Mouse (Mus musculus) urinary bladder, postnatal 10 days (tissue): ENCODE measurements around the gene Tfe3.
A peak's percentile ranks its signal among the peaks of the same experiment; 100 is the strongest.
"Not testable (repeated sequence)": the region's sequence is repeated elsewhere in the genome, so short reads cannot be mapped to it uniquely, and the experiment has no call there.

Experiments
- DNase-seq: peaks from one replicate; pipeline ENCODE4 v3.0.0; 2022; ENCODE audit warnings: low spot score

Gene Tfe3

GRCm38 (mm10) chrX:7762137-7762920, at the start of gene Tfe3:
Gene Tfe3, plus strand, starts transcription at chrX:7762560.
- DNase-seq, result peak; percentile 54

GRCm38 (mm10) chrX:7713764-7714134, 48.6 kb upstream of the Tfe3 start:
- DNase-seq, result not testable (repeated sequence)

DNA sequence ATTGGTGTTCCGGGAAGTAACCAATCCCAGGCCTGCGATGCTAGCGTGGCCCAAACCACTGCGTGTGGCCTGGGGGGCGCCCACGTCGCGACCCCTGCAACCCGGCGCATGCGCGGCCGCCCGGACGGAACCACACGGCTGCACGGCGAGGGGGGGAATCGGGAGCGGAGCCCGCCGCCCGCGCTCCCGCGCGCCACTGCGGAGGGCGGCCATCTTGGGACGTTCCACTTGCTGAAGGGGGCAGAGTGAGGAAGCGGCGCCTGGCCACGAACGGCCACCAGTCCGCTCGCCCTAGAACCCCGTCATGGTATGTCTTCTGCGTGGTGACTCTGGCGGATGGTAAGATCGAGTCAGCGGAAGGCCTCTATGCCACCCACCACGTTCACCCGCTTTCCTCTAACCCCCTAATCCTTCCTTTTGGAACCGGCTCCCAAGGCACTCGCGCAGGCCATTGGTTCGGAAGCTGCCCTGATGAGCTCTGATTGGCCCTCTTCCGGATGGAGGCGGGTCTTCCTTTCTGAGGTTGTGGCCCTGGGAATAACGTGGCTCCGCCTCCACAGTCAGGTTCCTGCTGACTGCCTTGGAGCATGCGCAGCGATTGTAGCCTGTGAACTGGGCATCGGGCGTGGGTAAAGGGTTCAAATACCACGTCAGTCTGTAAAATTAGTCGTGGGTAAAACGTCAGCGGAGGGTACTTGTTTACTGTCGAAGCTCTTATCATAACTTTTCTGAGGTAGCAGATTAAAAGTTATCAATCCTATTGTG, 48.0 kb upstream of the Tfe3 start, which contains the start of gene Wdr45:
TSS of gene Wdr45 (plus strand) at position 199 of the 765 bp plus-strand sequence.
- peak; percentile 59 for DNase-seq

DNA sequence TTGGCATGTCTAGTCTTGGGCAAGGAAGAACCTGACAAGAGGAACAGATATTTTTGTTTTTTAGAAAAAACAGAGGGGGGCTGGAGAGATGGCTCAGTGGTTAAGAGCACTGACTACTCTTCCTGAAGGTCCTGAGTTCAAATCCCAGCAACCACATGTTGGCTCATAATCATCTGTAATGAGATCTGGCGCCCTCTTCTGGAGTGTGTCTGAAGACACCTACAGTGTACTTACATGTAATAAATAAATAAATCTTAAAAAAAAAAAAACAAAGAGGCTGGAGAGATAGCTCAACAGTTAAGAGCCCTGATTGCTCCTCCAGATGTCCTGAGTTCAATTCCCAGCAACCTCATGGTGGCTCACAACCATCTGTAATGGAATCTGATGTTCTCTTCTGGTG, 46.3 kb upstream of the Tfe3 start:
- not testable (repeated sequence) for DNase-seq

DNA sequence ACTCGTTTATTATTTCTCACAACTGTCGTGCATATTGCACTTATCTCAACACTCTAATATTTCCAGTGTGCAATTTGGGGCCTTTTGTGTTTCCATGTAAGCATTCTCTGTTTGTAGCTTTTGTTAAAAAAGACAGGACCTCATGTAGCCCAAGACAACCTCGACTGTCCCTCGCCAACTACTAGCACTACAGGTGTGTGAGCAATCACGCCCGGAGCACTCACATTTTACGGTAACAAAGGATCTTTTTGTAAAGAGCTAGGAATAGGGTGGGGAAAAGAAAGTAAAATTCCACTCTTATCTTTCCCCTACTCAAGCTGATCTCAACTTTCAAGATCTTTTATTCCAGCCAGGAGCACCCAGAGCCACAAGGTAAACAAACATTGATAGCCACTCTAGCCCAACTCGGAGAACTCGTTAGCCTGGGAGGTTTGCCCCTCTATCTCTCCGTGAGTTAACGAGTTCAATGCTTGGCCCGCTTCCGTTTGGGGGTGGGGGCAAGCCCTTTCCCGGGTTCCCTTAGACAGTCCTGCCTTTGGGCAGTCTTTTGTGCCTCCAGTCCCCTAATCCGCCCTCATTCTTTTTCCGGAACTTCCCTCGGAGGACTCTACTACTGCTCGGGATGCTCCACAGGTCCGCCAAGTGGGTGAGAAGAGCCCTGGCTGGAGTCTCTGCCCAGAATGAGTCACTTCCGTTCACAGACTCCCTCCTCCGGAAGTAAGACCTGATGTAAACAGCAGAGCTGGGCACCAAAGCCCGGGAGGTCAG, 40.7 kb upstream of the Tfe3 start, which contains the start of gene Gm45208:
TSS of gene Gm45208 (plus strand) at position 732 of the 768 bp plus-strand sequence.
- peak; percentile 14 for DNase-seq

DNA sequence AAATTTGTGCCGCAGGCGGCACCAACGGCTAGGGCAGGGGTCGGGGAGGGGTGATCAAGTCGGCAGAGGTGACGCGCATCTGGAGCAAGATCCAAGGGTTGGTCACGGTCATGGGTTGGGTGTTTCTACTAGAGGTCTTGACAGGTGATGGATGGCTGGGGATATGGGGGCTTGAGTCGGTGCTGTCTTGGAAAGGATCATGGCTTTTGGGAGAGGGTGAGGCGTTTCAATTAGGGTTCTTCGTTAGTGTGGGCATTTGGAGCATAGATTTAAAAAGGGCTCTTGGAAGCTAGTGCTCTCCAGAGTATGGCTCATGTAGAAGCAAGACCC, 40.1 kb upstream of the Tfe3 start:
- no peak for DNase-seq

DNA sequence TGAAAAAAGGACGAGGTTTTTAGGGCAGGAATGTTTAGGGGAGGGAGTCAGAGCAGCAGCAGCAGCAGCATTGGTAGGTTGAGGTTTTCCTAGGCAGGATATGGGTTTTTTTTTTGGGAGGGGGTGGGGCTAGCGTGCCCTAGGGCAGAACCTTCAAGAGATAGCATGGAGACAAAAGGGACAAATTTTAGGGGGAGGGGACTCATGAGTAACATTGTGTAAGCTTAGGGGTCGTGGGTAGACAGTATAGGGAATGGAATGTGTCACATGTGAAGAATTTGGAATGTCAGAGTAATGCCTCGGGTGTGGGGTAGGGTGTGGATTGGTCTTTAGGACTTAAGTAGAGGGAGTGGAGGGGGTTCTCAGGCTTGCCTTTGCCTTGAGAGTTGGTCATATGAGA, 39.7 kb upstream of the Tfe3 start:
- DNase-seq, result no peak

DNA sequence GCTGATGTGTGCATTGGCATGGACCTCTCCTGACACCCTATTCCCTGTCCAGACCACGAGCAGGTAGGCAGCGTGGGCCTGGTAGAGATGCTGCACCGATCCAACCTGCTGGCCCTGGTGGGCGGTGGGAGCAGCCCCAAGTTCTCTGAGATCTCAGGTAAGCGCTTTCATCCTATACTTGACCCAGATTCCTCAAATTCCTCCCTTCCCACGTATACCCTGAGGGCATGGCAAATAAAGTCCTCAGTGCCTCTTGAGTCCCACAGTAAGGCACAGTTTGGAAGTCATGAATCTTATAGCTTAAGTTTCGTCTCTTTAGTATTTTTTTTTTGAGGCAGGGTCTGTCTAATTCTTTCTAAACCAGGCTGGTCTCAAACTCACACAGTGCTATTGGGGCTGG, 38.2 kb upstream of the Tfe3 start:
- DNase-seq, result no peak

GRCm38 (mm10) chrX:7725841-7726240, 36.5 kb upstream of the Tfe3 start:
- DNase-seq, result no peak

DNA sequence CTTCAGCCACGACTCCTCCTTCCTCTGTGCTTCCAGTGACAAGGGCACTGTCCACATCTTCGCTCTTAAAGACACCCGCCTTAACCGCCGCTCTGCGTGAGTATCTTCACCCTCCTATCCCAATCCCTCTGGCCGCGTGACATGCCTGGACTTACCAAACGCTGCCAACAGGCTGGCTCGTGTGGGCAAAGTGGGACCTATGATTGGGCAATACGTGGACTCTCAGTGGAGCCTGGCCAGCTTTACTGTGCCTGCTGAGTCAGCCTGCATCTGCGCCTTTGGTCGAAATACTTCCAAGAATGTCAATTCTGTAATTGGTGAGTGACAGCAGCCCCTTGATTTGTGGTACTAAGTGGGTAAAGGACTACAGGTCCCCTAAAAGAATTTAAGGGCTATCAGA, 35.2 kb upstream of the Tfe3 start:
- no peak for DNase-seq

DNA sequence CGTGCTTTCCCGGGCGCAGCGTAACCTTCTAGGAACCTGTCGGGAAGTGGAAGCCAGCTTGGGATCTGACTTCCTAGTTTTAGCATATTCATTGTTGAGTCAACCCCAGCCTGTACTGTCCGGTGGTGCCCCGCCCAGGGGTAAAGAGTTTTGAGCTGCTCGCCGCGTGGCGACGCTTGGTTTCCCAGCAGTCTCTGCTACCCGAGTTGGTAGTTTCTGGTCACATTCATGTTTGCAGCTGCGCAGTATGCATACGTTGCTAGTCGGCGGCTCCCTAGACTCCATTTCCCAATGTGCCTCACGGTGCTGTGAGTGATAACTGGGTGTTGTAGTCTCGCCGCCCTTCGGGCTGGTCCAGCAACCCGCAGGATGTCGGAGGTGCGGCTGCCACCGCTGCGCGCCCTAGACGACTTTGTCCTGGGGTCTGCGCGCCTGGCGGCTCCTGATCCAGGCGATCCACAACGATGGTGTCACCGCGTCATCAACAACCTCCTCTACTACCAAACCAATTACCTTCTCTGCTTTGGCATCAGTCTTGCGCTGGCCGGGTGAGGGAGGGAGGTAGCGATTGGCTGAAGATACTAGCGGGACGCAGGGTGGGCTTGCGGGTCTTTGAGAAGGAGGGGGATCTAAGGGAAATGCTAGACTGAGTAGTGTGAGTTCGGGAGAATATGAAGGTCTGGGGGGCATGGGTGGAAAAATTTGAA, 34.0 kb upstream of the Tfe3 start, which contains the start of gene Praf2:
TSS of gene Praf2 (plus strand) at position 225 of the 707 bp plus-strand sequence.
- no peak for DNase-seq

DNA sequence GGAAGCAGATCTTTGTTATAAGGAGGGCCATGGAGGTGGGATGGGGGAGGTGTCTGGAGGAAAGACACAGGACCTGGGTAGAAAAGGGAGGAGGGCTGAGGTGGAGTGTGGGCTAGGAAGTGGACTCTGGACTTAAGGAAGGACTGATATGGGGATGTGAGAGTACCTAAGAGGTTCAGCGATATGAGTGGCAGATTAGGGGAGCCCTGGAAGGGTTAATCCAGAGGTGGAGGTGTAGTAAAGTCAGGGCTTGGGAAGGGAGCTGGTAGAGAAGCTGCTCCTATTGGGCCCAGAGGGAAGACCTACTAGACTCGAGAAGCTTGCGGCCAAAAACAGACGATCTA, 33.5 kb upstream of the Tfe3 start:
- no peak for DNase-seq

DNA sequence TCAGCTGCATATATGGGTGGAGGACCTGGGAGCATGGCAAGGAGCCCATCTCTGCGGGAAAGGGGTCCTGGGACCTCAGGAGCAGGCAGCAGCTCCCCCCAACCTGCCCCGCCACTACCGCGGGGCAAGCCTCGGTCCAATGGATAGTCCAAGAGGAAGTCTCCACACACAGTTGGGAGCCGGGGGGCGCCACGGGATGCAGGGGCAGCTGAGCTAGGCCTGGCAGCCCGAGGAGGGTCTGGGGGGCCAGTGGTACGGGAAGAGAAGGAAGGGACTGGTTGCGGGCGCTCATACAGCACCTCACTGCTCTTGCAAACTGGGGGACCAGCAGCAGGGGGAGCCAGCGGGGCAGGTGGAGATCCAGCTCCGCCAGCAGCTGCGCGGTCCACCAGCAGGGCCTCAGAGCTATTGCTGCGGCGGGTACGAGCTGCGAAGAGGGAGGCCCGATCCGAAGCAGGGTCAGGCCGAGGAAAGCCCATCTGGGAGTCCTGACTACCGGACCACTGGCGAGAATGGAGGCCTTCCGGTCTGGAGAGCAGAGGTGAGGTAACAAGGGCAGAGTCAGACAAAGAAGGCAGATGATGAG, 28.7 kb upstream of the Tfe3 start:
- no peak for DNase-seq

GRCm38 (mm10) chrX:7739336-7740081, 22.9 kb upstream of the Tfe3 start:
- no peak for DNase-seq

GRCm38 (mm10) chrX:7740082-7740819, 22.1 kb upstream of the Tfe3 start:
- no peak for DNase-seq

- no peak for DNase-seq
Measured at GRCm38 (mm10) chrX:7741103-7741502, 21.3 kb upstream of the Tfe3 start.

- DNase-seq, result no peak
Measured at GRCm38 (mm10) chrX:7743470-7743869, 18.9 kb upstream of the Tfe3 start.

GRCm38 (mm10) chrX:7744940-7745339, 17.4 kb upstream of the Tfe3 start:
- DNase-seq, result no peak

DNA sequence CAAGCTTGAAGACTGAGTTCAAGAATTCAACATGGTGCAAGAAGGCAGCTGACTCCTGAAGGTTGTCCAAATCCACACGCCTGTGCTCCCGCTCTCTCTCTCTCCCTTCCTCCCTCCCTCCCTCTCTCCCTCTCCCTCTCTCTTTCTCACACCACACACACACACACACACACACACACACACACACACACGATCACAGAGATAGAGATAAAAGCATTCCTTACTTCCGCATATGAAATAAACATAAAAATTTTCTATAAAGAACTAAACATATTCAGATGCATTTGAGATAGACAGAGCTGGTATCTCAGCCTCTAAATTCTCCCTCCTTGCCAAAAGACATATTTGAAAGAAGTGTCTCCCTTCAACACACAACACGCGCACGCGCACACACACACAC, 16.9 kb upstream of the Tfe3 start:
- no peak for DNase-seq

- no peak for DNase-seq
Measured at GRCm38 (mm10) chrX:7750432-7751116, 11.8 kb upstream of the Tfe3 start, which contains the start of gene Ccdc120. Gene Ccdc120, minus strand, starts transcription at chrX:7750905.
